Mouse (Mus musculus) limb, embryonic 13.5 days (tissue): ENCODE data around the gene 4933400A11Rik. TPM values are rescaled to one million over a fixed set of nuclear protein-coding genes. Genes with fewer than 3 reads are reported as not detected.

Experiments used
- ATAC-seq: fragments of 200-750 bp; cut with Nextera tagmentation; 2 replicates; pipeline ENCODE4 v1.8.0; 2017; ENCODE audit warnings: low read depth, moderate number of reproducible peaks, moderate TSS enrichment; ENCODE audit not compliant: low FRiP score
- H3K27ac ChIP-seq: fragments of 300-500 bp; sonication (generic); 2 replicates; pipeline ENCODE4 v1.5.1; 2015; ENCODE audit warnings: inconsistent platforms, mild to moderate bottlenecking, moderate library complexity
- H3K27me3 ChIP-seq: fragments of 300-500 bp; sonication (generic); 2 replicates; pipeline ENCODE4 v1.6.1; 2015; ENCODE audit warnings: mild to moderate bottlenecking, inconsistent platforms
- H3K36me3 ChIP-seq: fragments of 300-500 bp; sonication (generic); 2 replicates; pipeline ENCODE4 v1.6.1; 2015; ENCODE audit warnings: inconsistent platforms, mild to moderate bottlenecking, moderate library complexity
- H3K4me1 ChIP-seq: fragments of 300-500 bp; sonication (generic); 2 replicates; pipeline ENCODE4 v1.6.1; 2015; ENCODE audit warnings: inconsistent platforms
- H3K4me2 ChIP-seq: fragments of 300-500 bp; sonication (generic); replicated peaks from 2 replicates; pipeline ENCODE4 v1.6.1; 2015; ENCODE audit warnings: inconsistent platforms, mild to moderate bottlenecking, moderate library complexity
- H3K4me3 ChIP-seq: fragments of 300-500 bp; sonication (generic); 2 replicates; pipeline ENCODE4 v1.5.1; 2015; ENCODE audit warnings: moderate library complexity, mild to moderate bottlenecking, inconsistent platforms
- H3K9ac ChIP-seq: fragments of 300-500 bp; sonication (generic); 2 replicates; pipeline ENCODE4 v1.6.1; 2015; ENCODE audit warnings: mild to moderate bottlenecking, inconsistent platforms
- H3K9me3 ChIP-seq: fragments of 300-500 bp; sonication (generic); 2 replicates; pipeline ENCODE4 v1.6.1; 2016; ENCODE audit warnings: inconsistent platforms
- WGBS: fragments of 180-500 bp; shearing (Covaris S2); methylation state at CpG from one replicate; pipeline ENCODE4 v1.1.7; 2015; 5-methylcytosine and 5-hydroxymethylcytosine counted together
- polyA plus RNA-seq: library from polyadenylated mRNA; unstranded; fragments of >200 nt; fragmentation: Nextera tagmentation; extraction: Ambion mirVana; gene quantifications from 2 replicates; pipeline ENCODE4 v1.2.1, GENCODE M21; 2015

The 4933400A11Rik gene
- polyA plus RNA-seq = 0.20 and 0.34 TPM in 2 replicates

GRCm38 (mm10) chrX:169779535-169779934, at the start of gene 4933400A11Rik:
Gene 4933400A11Rik (minus strand): TSS chrX:169779635.
- H3K9ac ChIP-seq = no peak within 1 kb of the TSS
- H3K27ac ChIP-seq = no peak within 1 kb of the TSS
- H3K36me3 ChIP-seq = no peaks in the 10 kb centered on the region
- no peak within 1 kb of the TSS for H3K4me3 ChIP-seq
- no peaks in the 10 kb centered on the region for H3K4me1 ChIP-seq
- no peaks in the 10 kb centered on the region for H3K9me3 ChIP-seq
- H3K27me3 ChIP-seq = peaks cover 17% of the 10 kb centered on the region; the same call in 1 of the 2 replicates
- 91% methylated on average over 3 of the region's 3 CpGs for WGBS
- ATAC-seq = no peak
- H3K4me2 ChIP-seq = no peak within 1 kb of the TSS

- 36% methylated on average over 5 of the region's 5 CpGs for WGBS
Observed at GRCm38 (mm10) chrX:169828136-169828535, 48.7 kb upstream of the 4933400A11Rik start.

GRCm38 (mm10) chrX:169827720-169828119, 48.3 kb upstream of the 4933400A11Rik start:
- Histone ChIP-seq H3K4me3 (no peak overlapping the region), H3K27ac (no peak overlapping the region), H3K9me3 (no peaks in the 10 kb centered on the region), H3K4me2 (no peak overlapping the region), H3K36me3 (no peaks in the 10 kb centered on the region), H3K4me1 (peaks cover 3% of the 10 kb centered on the region; the same call in 1 of the 2 replicates), H3K27me3 (peaks cover 13% of the 10 kb centered on the region; the same call in 1 of the 2 replicates), H3K9ac (no peak overlapping the region)
- no peak for ATAC-seq
- WGBS = 20% methylated on average over 7 of the region's 7 CpGs

More at GRCm38 (mm10) chrX:169828136-169828535, 48.7 kb upstream of the 4933400A11Rik start:
- Histone ChIP-seq H3K27me3 (peaks cover 17% of the 10 kb centered on the region; the same call in 1 of the 2 replicates), H3K9me3 (no peaks in the 10 kb centered on the region), H3K36me3 (no peaks in the 10 kb centered on the region), H3K4me3 (no peak overlapping the region), H3K4me2 (no peak overlapping the region), H3K9ac (no peak overlapping the region), H3K4me1 (peaks cover 3% of the 10 kb centered on the region; the same call in 1 of the 2 replicates), H3K27ac (no peak overlapping the region)
- no peak for ATAC-seq

GRCm38 (mm10) chrX:169826947-169827346, 47.5 kb upstream of the 4933400A11Rik start:
- no peak overlapping the region for H3K27ac ChIP-seq
- ATAC-seq = no peak
- no peak overlapping the region for H3K4me3 ChIP-seq
- H3K9ac ChIP-seq = no peak overlapping the region
- H3K27me3 ChIP-seq = peaks cover 13% of the 10 kb centered on the region; the same call in 1 of the 2 replicates
- peaks cover 3% of the 10 kb centered on the region; the same call in 1 of the 2 replicates for H3K4me1 ChIP-seq
- no peak overlapping the region for H3K4me2 ChIP-seq
- H3K9me3 ChIP-seq = no peaks in the 10 kb centered on the region
- 57% methylated on average over 10 of the region's 10 CpGs for WGBS
- H3K36me3 ChIP-seq = no peaks in the 10 kb centered on the region

- Histone ChIP-seq H3K4me1 (no peaks in the 10 kb centered on the region), H3K36me3 (no peaks in the 10 kb centered on the region), H3K9me3 (no peaks in the 10 kb centered on the region), H3K4me3 (no peak overlapping the region), H3K9ac (no peak overlapping the region), H3K27me3 (peaks cover 11% of the 10 kb centered on the region; the same call in 1 of the 2 replicates), H3K27ac (no peak overlapping the region), H3K4me2 (no peak overlapping the region)
- 38% methylated on average over 1 of the region's 1 CpGs for WGBS
- no peak for ATAC-seq
Observed at GRCm38 (mm10) chrX:169813673-169814072, 34.2 kb upstream of the 4933400A11Rik start.

- Histone ChIP-seq H3K27ac (no peak overlapping the region), H3K4me3 (no peak overlapping the region), H3K36me3 (no peaks in the 10 kb centered on the region), H3K27me3 (peaks cover 11% of the 10 kb centered on the region; the same call in 1 of the 2 replicates), H3K9ac (no peak overlapping the region), H3K4me2 (no peak overlapping the region), H3K9me3 (no peaks in the 10 kb centered on the region), H3K4me1 (no peaks in the 10 kb centered on the region)
- no peak for ATAC-seq
- 79% methylated on average over 2 of the region's 2 CpGs for WGBS
Observed at GRCm38 (mm10) chrX:169811783-169812182, 32.3 kb upstream of the 4933400A11Rik start.

- ATAC-seq = no peak
Observed at GRCm38 (mm10) chrX:169811318-169811717, 31.9 kb upstream of the 4933400A11Rik start.

GRCm38 (mm10) chrX:169807744-169808143, 28.3 kb upstream of the 4933400A11Rik start:
- Histone ChIP-seq H3K9ac (no peak overlapping the region), H3K27ac (no peak overlapping the region), H3K4me2 (no peak overlapping the region), H3K4me3 (no peak overlapping the region), H3K9me3 (no peaks in the 10 kb centered on the region), H3K36me3 (no peaks in the 10 kb centered on the region), H3K27me3 (peaks cover 6% of the 10 kb centered on the region; the same call in 1 of the 2 replicates), H3K4me1 (no peaks in the 10 kb centered on the region)
- 84% methylated on average over 3 of the region's 3 CpGs for WGBS
- no peak for ATAC-seq

More at GRCm38 (mm10) chrX:169811318-169811717, 31.9 kb upstream of the 4933400A11Rik start:
- Histone ChIP-seq H3K36me3 (no peaks in the 10 kb centered on the region), H3K4me2 (no peak overlapping the region), H3K27me3 (peaks cover 11% of the 10 kb centered on the region; the same call in 1 of the 2 replicates), H3K4me3 (no peak overlapping the region), H3K9me3 (no peaks in the 10 kb centered on the region), H3K9ac (no peak overlapping the region), H3K27ac (no peak overlapping the region), H3K4me1 (no peaks in the 10 kb centered on the region)
- WGBS = 63% methylated on average over 5 of the region's 5 CpGs

- 66% methylated on average over 5 of the region's 5 CpGs for WGBS
- Histone ChIP-seq H3K4me2 (no peak overlapping the region), H3K36me3 (no peaks in the 10 kb centered on the region), H3K4me3 (no peak overlapping the region), H3K9me3 (no peaks in the 10 kb centered on the region), H3K27me3 (peaks cover 4% of the 10 kb centered on the region; the same call in 1 of the 2 replicates), H3K27ac (no peak overlapping the region), H3K4me1 (no peaks in the 10 kb centered on the region), H3K9ac (no peak overlapping the region)
- ATAC-seq = no peak
Observed at GRCm38 (mm10) chrX:169805791-169806190, 26.4 kb upstream of the 4933400A11Rik start.

GRCm38 (mm10) chrX:169800238-169800637, 20.8 kb upstream of the 4933400A11Rik start:
- WGBS = 31% methylated on average over 4 of the region's 4 CpGs
- no peak overlapping the region for H3K4me2 ChIP-seq

GRCm38 (mm10) chrX:169798987-169799680, 19.7 kb upstream of the 4933400A11Rik start:
- no peak overlapping the region for H3K27ac ChIP-seq
- H3K4me1 ChIP-seq = no peaks in the 10 kb centered on the region
- no peaks in the 10 kb centered on the region for H3K9me3 ChIP-seq
- no peak for ATAC-seq
- H3K9ac ChIP-seq = no peak overlapping the region
- peak overlapping the region; percentile 28; the same call in 1 of the 2 replicates for H3K4me2 ChIP-seq
- WGBS = 6% methylated on average over 11 of the region's 11 CpGs
- H3K36me3 ChIP-seq = no peaks in the 10 kb centered on the region
- H3K27me3 ChIP-seq = peaks cover 14% of the 10 kb centered on the region; the same call in 1 of the 2 replicates
- H3K4me3 ChIP-seq = peak overlapping the region; percentile 34

More at GRCm38 (mm10) chrX:169800238-169800637, 20.8 kb upstream of the 4933400A11Rik start:
- Histone ChIP-seq H3K27ac (no peak overlapping the region), H3K4me3 (no peak overlapping the region), H3K9ac (no peak overlapping the region), H3K4me1 (no peaks in the 10 kb centered on the region), H3K27me3 (peaks cover 12% of the 10 kb centered on the region; the same call in 1 of the 2 replicates), H3K36me3 (no peaks in the 10 kb centered on the region), H3K9me3 (no peaks in the 10 kb centered on the region)
- ATAC-seq = no peak

GRCm38 (mm10) chrX:169797148-169797547, 17.7 kb upstream of the 4933400A11Rik start:
- Histone ChIP-seq H3K4me2 (no peak overlapping the region), H3K4me3 (no peak overlapping the region), H3K4me1 (no peaks in the 10 kb centered on the region), H3K36me3 (no peaks in the 10 kb centered on the region), H3K9ac (no peak overlapping the region), H3K27me3 (peaks cover 13% of the 10 kb centered on the region; the same call in 1 of the 2 replicates), H3K9me3 (no peaks in the 10 kb centered on the region), H3K27ac (no peak overlapping the region)
- 68% methylated on average over 3 of the region's 3 CpGs for WGBS
- no peak for ATAC-seq
